Mouse (Mus musculus) myocyte (in vitro differentiated cells): ENCODE measurements around the gene Cyb5r2.

Experiments used
- POLR2A ChIP-seq: IDR thresholded peaks from one replicate; pipeline ENCODE4 v1.6.1; 2011; ENCODE audit warnings: low read depth, mild to moderate bottlenecking, control low read depth, moderate library complexity; ENCODE audit not compliant: insufficient read length
- POLR2AphosphoS2 ChIP-seq: IDR thresholded peaks from one replicate; pipeline ENCODE4 v1.6.1; 2011; ENCODE audit warnings: low read depth, control low read depth; ENCODE audit not compliant: insufficient read length
- TCF12 ChIP-seq: IDR thresholded peaks from one replicate; pipeline ENCODE4 v1.6.1; 2011; ENCODE audit warnings: mild to moderate bottlenecking, control low read depth; ENCODE audit not compliant: poor library complexity, insufficient read depth, severe bottlenecking

DNA sequence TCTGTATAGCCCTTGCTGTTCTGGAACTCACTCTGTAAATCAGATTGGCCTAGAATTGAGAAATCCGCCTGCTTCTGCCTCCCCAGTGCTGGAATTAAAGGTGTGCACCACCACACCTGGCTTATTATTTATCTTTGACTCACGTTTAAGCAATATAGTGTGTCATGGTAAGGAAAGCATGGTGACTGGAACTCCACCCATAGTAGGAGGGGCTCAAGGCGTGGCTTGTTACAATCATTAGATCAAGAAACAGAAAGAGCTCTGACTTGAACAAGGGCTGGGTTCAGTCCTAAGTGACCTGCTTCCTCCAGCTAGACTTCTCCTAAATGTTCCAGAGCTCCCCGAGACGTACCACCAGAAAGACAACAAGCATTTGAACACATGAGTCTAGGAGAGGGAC, 57.2 kb downstream of the Cyb5r2 start:
- TF ChIP-seq POLR2AphosphoS2 (no peak), POLR2A (no peak), TCF12 (no peak)
